Mouse (Mus musculus): ENCODE data around the gene Plagl1. TPM values are rescaled to one million over a fixed set of nuclear protein-coding genes. Genes with fewer than 3 reads are reported as not detected.

Plagl1 gene
- total RNA-seq, 2 experiments from 2014 or later, result 7.2 to 8.4 TPM

DNA sequence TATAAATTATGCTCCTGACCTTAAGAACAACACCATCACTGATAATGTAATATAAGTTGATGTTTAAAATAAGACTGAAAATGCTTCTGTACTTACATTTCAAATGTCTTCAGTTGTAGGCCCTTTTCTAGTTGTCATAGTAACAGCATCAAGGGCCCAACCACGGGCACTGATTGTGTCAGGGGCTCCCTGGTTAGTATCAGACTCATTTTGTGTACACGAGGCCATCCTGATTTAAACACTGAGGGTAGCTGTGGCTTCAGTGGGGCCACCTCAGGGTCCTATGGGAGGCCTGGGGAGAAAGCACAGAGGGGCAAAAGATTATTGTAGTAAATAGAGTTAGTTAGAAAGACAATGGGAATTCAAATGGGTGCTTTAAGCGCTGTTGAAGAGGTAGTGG, 65.5 kb downstream of the Plagl1 start:
- intact Hi-C loops (cut with DNase I), result no loop called here
- no peak for DNase-seq

DNA sequence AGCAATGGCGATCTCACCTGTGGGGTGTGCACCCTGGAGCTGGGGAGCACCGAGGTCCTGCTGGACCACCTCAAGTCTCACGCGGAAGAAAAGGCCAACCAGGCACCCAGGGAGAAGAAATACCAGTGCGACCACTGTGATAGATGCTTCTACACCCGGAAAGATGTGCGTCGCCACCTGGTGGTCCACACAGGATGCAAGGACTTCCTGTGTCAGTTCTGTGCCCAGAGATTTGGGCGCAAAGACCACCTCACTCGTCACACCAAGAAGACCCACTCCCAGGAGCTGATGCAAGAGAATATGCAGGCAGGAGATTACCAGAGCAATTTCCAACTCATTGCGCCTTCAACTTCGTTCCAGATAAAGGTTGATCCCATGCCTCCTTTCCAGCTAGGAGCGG, 67.0 kb downstream of the Plagl1 start:
- intact Hi-C loops (cut with DNase I), result no loop called here
- no peak for DNase-seq

DNA sequence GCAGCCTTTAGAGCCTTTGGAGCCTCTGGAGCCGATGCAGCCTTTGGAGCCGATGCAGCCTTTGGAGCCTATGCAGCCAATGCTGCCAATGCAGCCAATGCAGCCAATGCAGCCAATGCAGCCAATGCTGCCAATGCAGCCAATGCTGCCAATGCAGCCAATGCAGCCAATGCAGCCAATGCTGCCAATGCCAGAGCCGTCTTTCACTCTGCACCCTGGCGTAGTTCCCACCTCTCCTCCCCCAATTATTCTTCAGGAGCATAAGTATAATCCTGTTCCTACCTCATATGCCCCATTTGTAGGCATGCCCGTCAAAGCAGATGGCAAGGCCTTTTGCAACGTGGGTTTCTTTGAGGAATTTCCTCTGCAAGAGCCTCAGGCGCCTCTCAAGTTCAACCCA, 67.6 kb downstream of the Plagl1 start:
- DNase-seq, result no peak
- intact Hi-C loops (cut with DNase I), result no loop called here

DNA sequence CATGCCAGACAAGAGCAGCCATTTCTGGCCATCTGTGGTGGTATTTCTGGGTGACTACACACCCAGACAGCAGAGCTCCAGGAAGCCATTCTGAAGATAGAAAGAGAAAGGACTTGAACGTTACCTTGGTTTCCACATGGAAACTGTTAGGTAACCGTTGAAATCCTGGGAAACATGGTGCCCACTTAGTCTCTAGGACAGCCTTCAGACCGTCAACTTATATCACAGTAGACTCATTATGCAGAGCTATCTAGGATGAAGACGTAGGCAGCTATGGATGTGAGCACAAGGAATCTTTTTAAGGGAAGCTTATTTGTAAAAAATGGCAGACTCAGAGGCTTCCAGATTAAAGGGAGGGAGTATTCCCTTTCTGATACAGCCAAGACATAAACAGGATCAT, 73.5 kb downstream of the Plagl1 start:
- DNase-seq, result no peak
- intact Hi-C loops (cut with DNase I), result no loop called here

DNA sequence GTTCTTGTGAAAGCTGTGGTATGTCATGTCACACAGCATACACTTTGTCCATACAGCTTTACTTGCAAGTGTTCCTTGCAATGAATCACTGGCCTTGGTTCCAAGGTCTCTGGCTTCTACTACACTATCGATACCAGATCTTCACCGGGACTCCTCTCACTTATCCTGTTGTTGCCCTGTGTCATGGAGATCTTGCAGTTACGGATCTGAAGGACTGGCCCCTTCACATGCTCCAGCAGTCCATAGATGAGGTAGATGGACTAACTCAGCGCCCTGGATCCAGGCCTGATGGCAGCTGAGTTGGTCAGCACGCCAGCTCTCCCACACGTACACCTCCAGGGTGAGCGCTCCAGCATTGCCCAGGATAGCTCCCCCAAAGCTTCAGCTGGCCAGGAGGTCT, 75.0 kb downstream of the Plagl1 start:
- DNase-seq, result no peak
- intact Hi-C loops (cut with DNase I), result no loop called here

DNA sequence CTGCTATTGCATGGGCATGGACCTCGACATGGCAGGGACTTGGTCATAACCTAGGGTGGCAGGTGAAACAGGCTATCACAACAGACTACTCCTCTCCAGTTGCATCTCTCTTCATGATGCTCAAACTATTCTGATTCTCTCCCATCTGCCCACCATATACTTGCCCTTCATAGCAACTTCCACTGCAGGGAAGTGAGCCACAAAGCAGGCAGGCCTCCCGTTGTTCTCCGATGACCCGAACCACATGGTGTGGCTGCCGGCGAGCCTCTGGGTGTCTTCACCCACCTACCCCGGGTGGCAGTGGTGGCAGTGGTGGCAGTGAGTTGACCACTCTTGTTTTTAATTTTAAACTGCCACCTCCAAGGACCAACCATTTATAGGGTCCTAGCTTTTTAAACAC, 75.4 kb downstream of the Plagl1 start:
- no peak for DNase-seq
- intact Hi-C loops (cut with DNase I), result no loop called here

DNA sequence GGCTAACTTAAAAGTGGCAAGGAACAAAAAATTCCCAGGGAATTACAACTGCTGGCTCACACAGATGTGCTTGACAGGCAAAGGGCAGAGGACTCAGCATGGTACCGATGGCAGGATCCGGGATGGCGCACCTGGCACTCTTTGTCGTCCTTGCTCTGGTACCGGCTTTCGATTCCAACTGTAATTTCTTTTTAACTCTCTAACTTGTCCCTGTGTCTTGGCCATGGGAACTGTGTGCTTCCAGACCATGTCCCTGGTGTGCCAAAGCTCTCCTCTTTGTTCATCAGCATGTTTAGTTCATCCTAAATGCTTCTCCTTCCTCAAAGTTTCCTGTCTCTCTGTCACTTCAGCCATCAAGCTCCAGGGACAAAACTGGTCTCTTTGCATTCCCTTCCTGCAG, 77.6 kb downstream of the Plagl1 start:
- intact Hi-C loops (cut with DNase I), result no loop called here
- no peak for DNase-seq

DNA sequence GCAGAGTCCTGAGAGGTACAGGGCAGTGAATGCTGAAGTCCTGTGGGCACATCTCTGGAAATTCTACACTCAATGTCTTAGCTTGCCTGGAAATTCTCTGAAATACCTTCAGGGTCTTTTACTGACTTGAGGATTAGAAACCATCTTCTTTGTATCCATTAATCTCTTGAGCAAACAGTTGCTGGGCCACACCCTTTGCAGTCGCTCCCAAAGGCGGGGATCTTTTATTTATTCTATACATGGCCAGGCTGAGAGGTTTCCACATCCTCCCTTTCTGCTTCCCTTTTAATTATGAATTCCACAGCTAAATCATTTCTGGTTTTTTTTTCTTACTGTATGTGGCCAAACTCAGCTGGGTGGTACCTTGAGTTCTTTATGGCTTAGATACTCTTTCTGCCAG, 80.1 kb downstream of the Plagl1 start:
- DNase-seq, result no peak
- intact Hi-C loops (cut with DNase I), result no loop called here

DNA sequence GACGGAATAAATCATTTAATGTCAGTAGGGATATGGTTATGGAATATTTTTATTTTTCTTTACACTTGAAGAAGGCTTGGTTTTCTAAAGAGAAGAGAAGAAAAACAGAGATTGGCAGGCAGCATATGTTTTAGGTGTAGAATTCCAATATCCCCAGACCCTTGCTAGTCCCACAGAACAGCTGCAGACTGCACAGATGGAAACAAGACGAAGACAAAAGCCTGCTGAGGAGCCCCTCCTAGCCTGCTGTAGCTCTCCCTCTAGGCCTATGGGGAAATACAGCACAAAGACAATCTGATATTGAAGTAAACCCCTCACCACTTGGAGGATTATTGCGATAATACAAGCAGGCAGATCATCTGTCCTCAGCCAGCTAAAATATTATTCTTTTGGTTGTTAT, 90.1 kb downstream of the Plagl1 start:
- intact Hi-C loops (cut with DNase I), result no loop called here
- no peak for DNase-seq

DNA sequence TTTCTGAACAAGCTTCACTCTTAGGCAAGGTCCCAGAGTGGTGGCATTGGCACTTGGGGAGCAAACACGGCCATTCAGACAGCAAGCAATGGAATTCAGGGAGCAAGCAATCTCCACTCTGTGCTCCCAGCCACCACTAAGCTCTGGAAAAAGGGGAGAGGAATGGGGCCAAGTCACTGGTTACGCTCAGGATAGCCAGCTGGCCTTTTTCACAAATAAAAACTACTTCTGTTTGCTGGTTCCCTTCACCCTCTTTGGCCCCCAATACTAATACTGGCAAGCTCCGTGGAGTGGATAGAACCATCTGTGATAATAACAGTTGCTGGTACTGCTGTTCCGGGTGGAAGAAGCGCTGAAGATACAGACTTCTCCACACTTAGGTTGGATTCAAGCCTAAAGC, 91.0 kb downstream of the Plagl1 start:
- intact Hi-C loops (cut with DNase I), result no loop called here
- no peak for DNase-seq

DNA sequence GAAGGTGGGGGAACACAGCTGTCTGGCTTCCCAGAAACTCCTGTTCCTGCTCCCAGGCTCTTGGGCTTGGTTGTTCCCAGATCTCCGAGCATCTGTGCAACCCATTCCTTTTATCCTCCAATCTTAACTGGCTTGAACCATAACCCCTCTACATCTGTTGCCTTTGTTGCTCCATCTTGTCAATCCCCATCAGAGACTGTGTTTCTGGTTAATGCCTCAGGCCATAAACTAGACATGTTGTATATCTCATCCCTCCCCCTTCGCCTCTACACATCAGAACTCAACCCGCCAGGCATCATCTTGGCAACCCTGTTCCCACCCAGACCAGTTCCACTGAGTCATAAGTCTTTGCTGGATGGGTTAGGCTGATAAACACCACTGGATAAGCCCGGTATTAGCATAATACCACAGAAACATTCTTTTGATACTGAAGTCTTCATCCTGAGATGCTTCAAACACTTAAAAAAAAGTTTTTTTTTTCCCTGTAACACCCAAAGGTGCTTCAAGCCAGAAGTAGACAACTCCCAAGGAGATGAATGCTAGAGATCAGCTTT, 92.6 kb downstream of the Plagl1 start:
- no peak for DNase-seq
- intact Hi-C loops (cut with DNase I), result no loop called here

DNA sequence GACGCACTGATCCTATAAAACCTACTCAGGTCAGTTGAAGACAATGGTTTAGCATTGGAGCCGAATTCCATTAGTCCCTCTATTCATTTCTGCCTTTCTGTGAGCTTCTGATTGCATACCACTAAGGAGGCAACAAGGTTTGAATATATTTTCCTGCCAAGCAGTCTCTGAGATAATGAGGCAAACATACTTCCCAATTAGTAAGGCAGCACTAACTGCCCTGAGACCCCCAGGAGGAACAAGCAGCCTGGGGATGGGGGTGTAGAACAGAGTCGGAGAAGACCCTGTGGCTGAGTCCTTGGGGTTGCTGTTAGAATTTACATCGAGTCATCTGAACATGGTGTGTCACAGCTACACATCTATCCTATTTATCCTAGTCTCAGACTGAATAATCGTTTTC, 95.1 kb downstream of the Plagl1 start:
- no peak for DNase-seq
- intact Hi-C loops (cut with DNase I), result no loop called here

DNA sequence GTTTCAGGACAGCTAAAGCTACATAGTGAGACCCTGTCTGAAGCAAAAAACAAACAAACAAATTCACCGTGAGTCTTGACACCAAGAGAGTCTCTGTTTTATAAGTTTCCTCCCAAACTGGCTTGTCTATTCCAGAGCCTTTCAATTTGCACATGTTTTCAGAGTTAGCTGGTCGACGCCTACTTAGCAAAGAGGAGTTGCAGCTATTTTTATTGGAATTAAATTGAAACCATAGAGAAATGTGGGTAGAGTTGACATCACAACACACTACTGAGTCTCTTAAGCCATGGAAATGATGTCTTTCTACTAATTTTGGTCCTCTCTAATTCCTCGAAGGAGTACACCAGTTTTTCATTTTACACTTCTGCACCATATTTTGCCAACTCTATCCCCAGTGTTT, 100.6 kb downstream of the Plagl1 start:
- intact Hi-C loops (cut with DNase I), result no loop called here

DNA sequence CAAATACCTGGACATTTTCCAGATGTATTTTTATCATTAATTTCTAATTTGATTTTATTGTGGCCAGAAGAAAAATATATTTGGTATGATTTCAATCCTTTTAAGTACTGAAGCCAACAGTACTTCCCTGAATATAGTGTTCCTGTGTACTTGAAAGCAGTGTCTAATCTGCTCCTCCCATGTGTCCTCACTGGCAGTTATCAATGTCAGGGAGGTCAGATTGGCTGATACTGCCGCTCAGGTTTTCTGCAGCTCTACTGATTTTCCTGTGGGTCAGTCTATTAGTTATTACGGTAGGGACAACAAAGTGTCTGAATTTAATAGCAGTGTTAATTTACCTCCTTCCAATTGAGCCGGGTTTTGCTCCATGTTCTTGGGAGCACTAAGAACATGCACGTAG, 101.7 kb downstream of the Plagl1 start:
- no peak for DNase-seq
- intact Hi-C loops (cut with DNase I), result no loop called here

More for the DNA sequence above, 100.6 kb downstream of the Plagl1 start:
- no peak for DNase-seq

DNA sequence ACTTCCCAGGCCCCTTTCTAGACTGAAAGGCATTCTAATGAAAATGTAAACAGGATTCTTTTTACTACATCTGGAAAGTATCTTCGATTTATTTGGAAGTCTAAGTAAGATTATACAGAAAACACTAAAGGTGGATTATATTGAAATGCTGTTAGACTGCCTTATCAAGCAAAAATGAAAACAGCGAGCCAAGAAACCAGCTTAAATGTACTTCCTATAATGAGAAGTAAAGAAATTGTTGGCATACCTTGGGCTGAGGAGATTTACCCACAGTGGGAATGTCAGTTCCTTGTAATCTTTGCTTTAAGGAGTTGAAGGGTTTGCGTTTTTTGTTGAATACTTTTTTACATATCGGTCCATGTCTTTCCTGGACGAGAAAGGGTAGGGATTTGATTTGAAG, 108.2 kb downstream of the Plagl1 start:
- intact Hi-C loops (cut with DNase I), result no loop called here
- no peak for DNase-seq

DNA sequence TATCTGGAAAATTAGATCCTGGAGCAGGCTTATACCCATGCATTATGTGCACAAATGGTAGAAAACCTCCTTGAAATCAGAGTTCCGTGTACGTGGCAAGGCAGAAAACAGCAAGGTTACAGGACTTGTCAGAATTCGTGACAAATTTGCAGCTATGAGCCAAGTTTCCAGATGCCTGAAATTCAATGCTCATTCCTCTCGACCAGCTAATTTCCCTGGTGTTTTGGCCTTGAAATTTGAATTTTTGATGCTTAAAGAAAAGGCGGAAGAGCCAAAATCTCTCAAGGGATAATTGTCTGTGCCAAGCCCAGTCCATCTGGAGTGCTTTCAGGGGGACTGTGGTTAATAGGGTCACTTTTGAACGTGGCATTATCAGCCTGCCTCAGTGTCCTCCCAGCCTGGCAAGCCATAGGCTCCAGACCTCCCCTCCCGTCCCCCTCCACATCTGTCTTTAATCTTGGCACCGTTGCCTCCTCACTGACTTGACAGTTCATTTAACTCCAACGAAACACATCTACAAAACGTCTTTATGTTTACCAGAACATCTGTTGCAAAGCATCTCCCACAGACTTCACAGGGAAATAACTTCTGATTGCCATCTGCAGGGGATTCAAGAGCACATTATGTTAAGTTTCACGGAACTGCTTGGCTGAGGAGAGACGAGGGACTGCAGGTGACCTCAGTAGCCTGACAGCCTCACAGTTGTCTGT, 110.6 kb downstream of the Plagl1 start:
- no peak for DNase-seq

DNA sequence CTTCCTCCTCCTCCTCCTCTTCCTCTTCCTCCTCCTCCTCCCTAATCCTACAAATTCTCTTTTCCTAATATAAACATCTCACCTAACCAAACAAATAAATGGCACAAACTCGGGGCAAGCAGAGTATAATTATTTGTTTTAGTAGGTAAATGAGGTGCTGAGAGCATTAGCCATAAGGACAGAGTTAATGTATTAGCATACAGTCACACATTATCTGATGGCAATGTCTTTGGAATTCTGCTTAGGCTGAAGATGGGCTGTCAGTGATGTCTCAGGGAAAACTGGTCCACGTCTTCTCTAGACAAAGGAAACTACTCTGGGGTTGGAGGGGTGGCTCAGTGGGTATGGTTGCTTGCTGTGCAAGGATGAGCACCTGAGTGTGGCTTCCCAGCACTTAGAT, 111.2 kb downstream of the Plagl1 start:
- no peak for DNase-seq

More for the DNA sequence above, 110.6 kb downstream of the Plagl1 start:
- intact Hi-C loops (cut with DNase I), result no loop called here

DNA sequence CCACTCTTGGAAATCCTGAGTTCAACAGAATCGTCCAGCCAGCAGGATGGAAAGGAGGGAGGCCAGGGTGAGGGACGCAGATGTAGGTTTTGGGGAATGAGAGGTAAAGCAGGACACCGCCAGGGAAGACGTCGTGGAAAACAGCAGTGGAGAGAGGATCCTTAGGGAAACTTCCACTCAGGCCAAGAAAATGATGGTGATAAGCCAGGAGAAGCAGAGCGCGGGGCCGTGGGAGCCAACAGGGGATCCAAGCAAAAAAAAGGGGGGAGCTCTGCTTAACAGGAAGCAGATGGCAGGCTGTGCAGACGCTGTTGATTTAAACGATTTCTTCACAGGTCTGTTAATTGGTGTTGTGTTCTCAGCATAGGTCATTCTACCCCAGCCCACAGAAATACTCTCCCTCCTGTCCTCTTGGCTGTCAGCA, 112.5 kb downstream of the Plagl1 start:
- intact Hi-C loops (cut with DNase I), result no loop called here
- no peak for DNase-seq

More for the DNA sequence above, 111.2 kb downstream of the Plagl1 start:
- intact Hi-C loops (cut with DNase I), result no loop called here

DNA sequence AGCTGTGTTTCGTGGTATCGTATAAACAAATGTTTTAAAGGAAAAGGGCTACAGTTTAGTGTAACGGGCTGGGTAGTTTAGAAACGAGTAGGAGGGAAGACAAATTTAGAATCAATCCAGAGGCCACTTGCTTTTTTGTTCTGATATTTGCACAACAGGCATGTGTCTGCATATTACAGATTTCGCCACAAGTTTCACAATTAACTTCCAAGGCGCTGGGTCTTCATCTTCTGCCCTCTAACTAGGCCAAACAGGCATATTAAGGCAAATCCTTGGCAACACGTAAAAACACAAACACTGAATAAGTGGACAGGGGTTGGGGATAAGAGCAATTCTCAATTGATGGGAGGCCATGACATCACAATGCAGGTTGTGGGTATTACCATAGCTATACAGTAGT, 115.6 kb downstream of the Plagl1 start:
- no peak for DNase-seq
- intact Hi-C loops (cut with DNase I), result no loop called here

DNA sequence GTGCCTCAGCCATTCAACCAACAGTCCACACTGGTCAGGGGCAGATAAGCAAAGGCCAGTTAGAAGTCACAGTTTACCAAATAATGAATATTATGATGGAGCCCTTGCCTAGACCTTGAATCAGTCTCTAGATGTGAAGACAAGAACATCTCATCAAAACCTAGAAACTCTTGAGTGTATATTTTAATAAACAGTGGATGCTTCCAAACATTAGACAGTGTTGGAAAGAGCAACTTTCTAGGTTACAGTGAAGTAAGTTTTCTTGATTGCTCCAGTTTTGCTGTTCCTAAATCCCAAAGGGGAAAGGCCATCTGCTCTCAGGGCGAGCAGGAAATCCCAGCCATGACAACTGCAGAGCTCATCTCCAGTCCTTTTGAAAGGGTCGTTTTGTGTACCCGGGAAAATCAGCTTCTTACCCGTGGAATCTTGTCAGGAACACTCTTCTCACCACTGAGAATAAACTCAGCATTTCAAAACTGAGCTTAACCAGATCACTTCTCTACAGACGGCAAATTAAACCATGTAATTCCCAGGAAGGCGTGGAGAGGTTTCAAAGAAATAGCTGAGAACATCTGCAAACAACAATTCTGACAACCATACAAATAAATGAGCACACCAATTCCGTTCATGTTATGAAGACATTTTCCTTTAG, 117.8 kb downstream of the Plagl1 start, which contains the start of gene Zc2hc1b:
TSS of gene Zc2hc1b (minus strand) at position 51 of the 652 bp plus-strand sequence.
- intact Hi-C loops (cut with DNase I), result no loop called here
- DNase-seq, result no peak

DNA sequence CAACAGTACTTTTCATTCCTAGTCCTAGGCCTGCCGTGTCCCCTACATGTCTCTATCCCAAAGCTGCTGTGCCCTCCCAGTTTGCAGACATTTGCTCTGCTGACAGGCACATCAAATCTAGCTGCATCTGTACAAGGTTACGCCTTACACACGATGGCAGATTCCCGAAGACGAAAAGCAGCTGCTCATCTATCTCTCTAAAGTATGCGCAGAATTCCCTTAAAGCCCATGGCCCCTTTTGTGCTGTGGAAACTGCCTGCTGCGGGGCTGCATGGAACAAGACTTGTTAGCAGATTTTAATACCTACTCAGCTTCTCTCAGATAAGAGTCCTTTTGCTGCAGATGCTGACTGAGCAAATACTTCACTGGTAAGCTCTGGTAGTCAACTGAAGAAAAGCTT, 119.9 kb downstream of the Plagl1 start:
- intact Hi-C loops (cut with DNase I), result no loop called here
- no peak for DNase-seq

Measured in heart, postnatal 36 days (tissue).